Mouse (Mus musculus) MEL (cell line): ENCODE data around the gene Gstt2.

Source experiments
- EP300 ChIP-seq, 2 experiments: IDR thresholded peaks; 2 replicates each; pipeline ENCODE4 v1.6.1; 2011; ENCODE audit warnings: improper control_type of control experiment in 2 of 2, low read length in 2 of 2, low read depth in 1 of 2, mild to moderate bottlenecking in 1 of 2
- MYC ChIP-seq: IDR thresholded peaks from 2 replicates; pipeline ENCODE4 v1.6.1; 2011; ENCODE audit warnings: low read depth, mild to moderate bottlenecking, low read length, improper control_type of control experiment, moderate library complexity
- POLR2A ChIP-seq, 2 experiments: IDR thresholded peaks; 2 replicates each; pipeline ENCODE4 v1.6.1; 2011 to 2012; ENCODE audit warnings: low read length in 2 of 2, mild to moderate bottlenecking in 2 of 2, control low read depth in 1 of 2, improper control_type of control experiment in 1 of 2, low read depth in 1 of 2, moderate library complexity in 1 of 2; ENCODE audit not compliant: control insufficient read depth in 1 of 2, insufficient read depth in 1 of 2, poor library complexity in 1 of 2
- POLR2AphosphoS2 ChIP-seq: IDR thresholded peaks from 2 replicates; pipeline ENCODE4 v1.6.1; 2011; ENCODE audit warnings: low read length, improper control_type of control experiment

- TF ChIP-seq POLR2AphosphoS2: no peak
- no peak for TF ChIP-seq POLR2A (IDR thresholded peaks at IDR 0.05; ENCODE audit: control insufficient read depth in 1 of 2, insufficient read depth in 1 of 2, low read depth in 1 of 2, low read length in 2 of 2, poor library complexity in 1 of 2)
- no peak for TF ChIP-seq EP300 (IDR thresholded peaks at IDR 0.05; ENCODE audit: low read depth in 1 of 2, low read length in 2 of 2)
- TF ChIP-seq MYC: no peak
These were observed 7.0 kb downstream of the Gstt2 start for GRCm38 (mm10) chr10:75830275-75830670.
